Mouse (Mus musculus) urinary bladder, postnatal 36 days (tissue): ENCODE measurements around the gene Slc12a6.

Experiments used
- DNase-seq, 2 experiments: peaks; one replicate each; pipeline ENCODE4 v3.0.0; 2022; ENCODE audit warnings: low spot score in 2 of 2, mixed read lengths in 1 of 2

Gene Slc12a6

GRCm38 (mm10) chr2:112328069-112328777 is 62.6 kb downstream of the Slc12a6 start:
- DNase-seq: no peak

GRCm38 (mm10) chr2:112332051-112332898 is 66.7 kb downstream of the Slc12a6 start:
- no peak for DNase-seq

- DNase-seq: no peak
Measured at GRCm38 (mm10) chr2:112337211-112337610, 71.6 kb downstream of the Slc12a6 start.

GRCm38 (mm10) chr2:112339736-112340135 is 74.1 kb downstream of the Slc12a6 start:
- no peak for DNase-seq

GRCm38 (mm10) chr2:112341117-112341516 is 75.5 kb downstream of the Slc12a6 start:
- DNase-seq: no peak

GRCm38 (mm10) chr2:112348246-112348645 is 82.6 kb downstream of the Slc12a6 start:
- DNase-seq: no peak

- no peak for DNase-seq
Measured at GRCm38 (mm10) chr2:112353685-112354455, 88.2 kb downstream of the Slc12a6 start.

- DNase-seq: no peak
Measured at GRCm38 (mm10) chr2:112359611-112360010, 94.0 kb downstream of the Slc12a6 start.

- no peak for DNase-seq
Measured at GRCm38 (mm10) chr2:112360012-112360780, 94.6 kb downstream of the Slc12a6 start.

- DNase-seq: no peak
Measured at GRCm38 (mm10) chr2:112360781-112361169, 95.2 kb downstream of the Slc12a6 start.

- DNase-seq: peak in 1 of 2 experiments; percentile 10
Measured at GRCm38 (mm10) chr2:112367222-112367621, 101.6 kb downstream of the Slc12a6 start.

GRCm38 (mm10) chr2:112367726-112368673 is 102.4 kb downstream of the Slc12a6 start, which contains the start of gene Emc4:
Emc4 (minus strand) TSS chr2:112368027.
- peak; percentile 90 to 91 for DNase-seq

- DNase-seq: peak in 1 of 2 experiments; percentile 76
Measured at GRCm38 (mm10) chr2:112369941-112370340, 104.3 kb downstream of the Slc12a6 start.

GRCm38 (mm10) chr2:112373141-112373540 is 107.5 kb downstream of the Slc12a6 start:
- DNase-seq: peak in 1 of 2 experiments; percentile 7

GRCm38 (mm10) chr2:112374610-112375009 is 109.0 kb downstream of the Slc12a6 start:
- DNase-seq: no peak

- peak; percentile 93 for DNase-seq
Measured at GRCm38 (mm10) chr2:112378973-112379898, 113.6 kb downstream of the Slc12a6 start, which contains the start of gene Katnbl1. Katnbl1 (plus strand) TSS chr2:112379211.

GRCm38 (mm10) chr2:112380131-112380530 is 114.5 kb downstream of the Slc12a6 start:
- no peak for DNase-seq

- no peak for DNase-seq
Measured at GRCm38 (mm10) chr2:112381219-112381618, 115.6 kb downstream of the Slc12a6 start.

- no peak for DNase-seq
Measured at GRCm38 (mm10) chr2:112390843-112391242, 125.2 kb downstream of the Slc12a6 start.
